Mouse (Mus musculus): ENCODE results near the gene Aph1c.
"Not testable (repeated sequence)": the region's sequence is repeated elsewhere in the genome, so short reads cannot be mapped to it uniquely, and the experiment has no call there.

Aph1c gene

DNA sequence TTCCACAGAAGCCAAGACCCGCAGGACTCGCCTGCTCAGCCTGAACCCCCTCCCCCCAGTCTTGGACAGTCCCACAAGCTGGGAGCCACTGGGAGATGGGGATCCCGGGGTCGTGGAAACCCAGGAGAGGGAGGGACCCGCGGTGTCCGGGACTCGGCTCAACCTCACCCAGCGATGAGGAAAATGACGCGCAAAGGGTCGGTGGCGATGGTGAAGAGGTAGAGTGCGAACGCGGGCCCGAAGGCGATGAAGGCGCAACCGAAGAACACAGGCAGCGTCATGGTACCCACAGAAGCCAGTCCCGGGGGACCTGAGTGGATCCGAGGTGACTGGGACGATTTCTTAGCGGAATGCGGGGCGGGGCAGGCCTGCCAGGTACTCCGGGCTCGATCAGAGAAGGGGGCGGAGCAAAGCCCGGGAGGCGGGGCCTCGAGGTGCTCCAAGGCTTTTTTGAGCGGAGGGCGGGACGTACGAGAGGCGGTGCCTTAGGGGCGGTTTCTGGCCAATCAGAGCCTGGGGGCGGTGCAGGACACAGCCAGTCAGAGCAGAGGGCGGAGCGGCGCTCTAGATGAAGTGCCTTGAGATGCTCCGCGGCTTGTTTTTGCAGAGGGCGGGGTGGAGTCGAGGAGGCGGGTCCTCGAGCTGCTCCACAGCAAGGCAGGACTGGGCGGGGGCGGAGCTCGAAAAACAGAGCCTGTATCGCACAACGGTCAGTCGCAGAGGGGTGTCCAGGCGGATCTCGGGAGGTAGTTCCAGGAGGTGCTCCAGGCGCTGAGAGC lies at the start of gene Aph1c:
Aph1c (minus strand) TSS at position 409 of the 779 bp plus-strand sequence.
- peak; percentile 100 for DNase-seq

- DNase-seq = no peak
Measured at GRCm38 (mm10) chr9:66883500-66883899, 49.0 kb upstream of the Aph1c start.

GRCm38 (mm10) chr9:66882406-66882821 lies 47.9 kb upstream of the Aph1c start:
- no peak for DNase-seq

DNA sequence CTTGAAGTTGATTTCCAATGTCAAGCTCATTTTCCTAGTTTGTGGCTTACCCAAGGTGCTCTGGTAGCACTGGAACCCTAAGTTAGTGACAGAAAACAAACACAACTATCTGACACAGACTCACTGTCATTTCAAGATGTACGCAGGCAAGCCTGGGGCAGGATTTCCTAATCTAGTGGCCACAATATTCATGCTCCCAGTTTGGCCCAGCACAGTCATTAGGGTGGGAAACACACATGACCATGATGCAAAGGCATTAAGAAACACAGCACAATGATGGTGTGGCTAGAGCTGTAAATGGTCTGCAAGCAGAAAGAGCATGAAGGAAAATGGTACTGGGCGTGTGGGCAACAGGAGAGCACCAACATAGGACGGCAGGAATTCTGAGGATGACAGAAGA lies 47.3 kb upstream of the Aph1c start:
- DNase-seq = no peak

DNA sequence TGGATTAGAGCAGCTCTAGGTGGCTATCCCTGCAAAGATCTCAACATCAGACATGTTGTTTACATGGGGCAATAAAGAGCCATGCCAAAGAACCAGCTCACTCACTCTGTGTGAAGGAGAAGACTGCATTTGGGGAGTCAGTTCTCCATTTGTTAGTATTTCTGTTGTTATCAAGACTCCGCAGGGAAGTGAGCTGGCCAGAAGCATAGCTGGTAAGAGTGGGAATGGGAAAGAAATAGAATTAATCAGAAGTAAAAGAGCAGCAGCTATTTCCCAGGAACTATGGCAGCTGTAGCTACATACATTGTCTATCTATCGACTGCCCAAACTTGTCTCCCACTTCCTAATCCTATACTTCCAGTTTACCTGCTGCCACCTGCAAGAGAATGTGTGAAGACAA lies 46.2 kb upstream of the Aph1c start:
- DNase-seq = no peak

DNA sequence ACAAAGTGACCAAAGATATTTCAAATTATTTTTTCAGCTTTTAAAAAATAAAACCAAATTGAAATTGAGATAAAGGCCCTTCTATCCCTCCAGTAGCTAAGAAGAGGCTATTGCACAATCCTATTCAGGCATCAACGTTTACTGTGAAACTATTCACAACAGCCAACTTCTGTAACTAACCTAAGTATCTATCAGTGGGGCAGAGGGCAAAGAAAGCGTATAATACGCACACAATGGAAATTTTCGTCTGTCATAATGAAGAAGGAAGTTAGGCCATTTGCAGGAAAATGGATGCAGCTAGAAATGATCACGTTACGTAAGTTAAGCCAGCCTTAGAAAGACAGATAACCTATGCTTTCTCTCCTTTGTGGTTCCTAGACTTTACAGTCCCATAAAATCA lies 45.0 kb upstream of the Aph1c start:
- DNase-seq = no peak

GRCm38 (mm10) chr9:66878899-66879298 lies 44.4 kb upstream of the Aph1c start:
- DNase-seq = no peak

- no peak for DNase-seq
Measured at GRCm38 (mm10) chr9:66876577-66876976, 42.1 kb upstream of the Aph1c start.

DNA sequence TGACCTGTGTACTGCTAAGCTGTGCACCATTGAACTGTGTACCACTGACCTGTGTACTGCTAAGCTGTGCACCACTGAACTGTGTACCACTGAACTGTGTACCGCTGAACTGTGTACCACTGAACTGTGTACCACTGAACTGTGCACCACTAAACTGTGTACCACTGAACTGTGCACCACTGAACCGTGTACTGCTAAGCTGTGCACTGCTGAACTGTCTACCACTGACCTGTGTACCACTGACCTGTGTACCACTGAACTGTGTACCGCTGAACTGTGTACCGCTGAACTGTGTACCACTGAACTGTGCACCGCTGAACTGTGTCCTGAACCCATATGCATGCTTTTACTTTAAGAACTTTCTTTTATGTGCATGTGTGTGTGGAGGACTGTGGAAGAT lies 39.8 kb upstream of the Aph1c start:
- no peak for DNase-seq

DNA sequence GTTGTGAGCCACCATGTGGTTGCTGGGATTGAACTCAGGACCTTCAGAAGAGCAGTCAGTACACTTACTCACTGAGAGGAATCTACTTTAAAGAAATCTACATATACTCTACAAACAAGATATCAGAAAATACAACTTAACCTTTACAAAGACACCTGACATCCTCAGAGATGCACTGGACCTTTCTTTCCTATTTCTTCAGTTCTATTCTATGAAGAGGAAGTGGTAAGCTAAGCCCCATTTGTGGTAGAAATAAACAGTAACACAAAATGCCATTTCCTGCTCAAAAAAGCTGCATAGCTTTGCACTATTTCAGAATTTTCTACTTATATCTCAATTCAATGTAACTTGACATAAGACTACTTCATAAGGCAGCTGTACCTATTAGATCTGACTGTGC lies 39.0 kb upstream of the Aph1c start:
- no peak for DNase-seq

DNA sequence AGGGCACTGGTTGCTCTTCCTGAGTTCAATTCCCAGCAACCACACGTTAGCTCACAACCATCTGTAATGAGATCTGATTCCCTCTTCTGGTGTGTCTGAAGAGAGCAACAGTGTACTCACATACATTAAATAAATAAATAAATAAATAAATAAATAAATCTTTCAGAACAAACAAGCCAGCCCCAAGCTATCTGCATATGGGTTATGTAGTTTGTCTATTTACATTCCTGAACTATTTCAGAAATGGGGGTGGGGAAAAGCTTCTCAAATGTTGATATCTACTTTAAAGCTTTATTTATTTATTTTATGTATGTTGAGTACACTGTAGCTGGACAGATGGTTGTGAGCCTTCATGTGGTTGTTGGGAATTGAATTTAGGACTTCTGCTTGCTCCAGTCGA lies 38.5 kb upstream of the Aph1c start:
- DNase-seq = not testable (repeated sequence)

DNA sequence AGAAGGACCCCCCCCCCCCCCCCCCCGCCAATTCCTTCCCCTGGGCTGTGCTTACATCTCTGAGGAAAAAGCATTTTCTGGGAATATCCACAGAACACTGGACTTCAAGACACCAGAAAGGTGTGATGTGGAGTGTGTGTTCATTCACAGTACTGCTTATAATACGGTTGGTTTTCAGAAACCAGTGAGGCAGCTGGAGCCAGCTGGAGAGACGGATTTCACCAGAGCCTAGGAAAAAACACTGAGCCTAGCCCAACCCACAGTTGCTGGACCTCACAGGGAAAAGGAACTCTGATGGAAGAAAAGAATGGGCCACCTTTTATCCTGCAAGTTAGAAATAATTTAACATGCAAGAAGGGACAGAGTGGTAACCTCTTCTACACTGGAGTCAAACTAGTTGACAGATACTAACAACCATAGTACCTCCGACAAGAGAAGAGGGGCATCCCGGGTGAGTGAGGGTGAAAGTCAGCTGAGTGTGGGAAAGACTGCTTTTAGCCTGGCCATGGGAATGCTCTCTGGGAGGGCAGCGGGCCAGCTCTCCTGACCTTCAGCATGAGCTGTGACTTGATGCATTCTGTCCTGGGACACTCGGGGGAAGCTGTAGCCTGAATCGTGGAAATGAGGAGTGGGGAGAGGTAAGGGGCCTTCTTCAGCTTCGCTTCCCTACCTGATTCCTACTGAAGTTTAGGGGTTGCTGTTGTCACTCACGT lies 37.6 kb upstream of the Aph1c start:
- DNase-seq = no peak

DNA sequence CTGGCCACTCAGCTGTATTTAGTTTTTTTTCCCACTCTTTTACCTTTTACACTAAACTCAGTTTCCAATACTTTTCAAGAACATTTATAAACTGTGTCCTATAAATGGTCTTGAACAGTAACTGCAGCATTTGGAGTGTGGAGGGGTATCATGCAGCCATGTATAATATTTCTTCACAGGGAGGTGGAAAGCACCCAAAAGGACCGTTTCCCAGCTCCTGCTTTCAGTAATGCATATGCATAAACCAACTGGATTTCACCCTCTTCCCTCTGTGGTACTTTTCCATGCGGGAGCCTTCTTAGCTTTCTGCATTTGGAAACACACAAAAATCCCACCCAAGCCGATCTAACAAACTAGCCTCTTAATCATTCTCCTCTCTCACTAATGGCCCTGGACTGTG lies 30.2 kb upstream of the Aph1c start:
- peak; percentile 41 for DNase-seq

GRCm38 (mm10) chr9:66863456-66863855 lies 28.9 kb upstream of the Aph1c start:
- DNase-seq = peak; percentile 47

- DNase-seq = no peak
Measured at GRCm38 (mm10) chr9:66862202-66862601, 27.7 kb upstream of the Aph1c start.

- DNase-seq = no peak
Measured at GRCm38 (mm10) chr9:66861104-66861767, 26.7 kb upstream of the Aph1c start.

DNA sequence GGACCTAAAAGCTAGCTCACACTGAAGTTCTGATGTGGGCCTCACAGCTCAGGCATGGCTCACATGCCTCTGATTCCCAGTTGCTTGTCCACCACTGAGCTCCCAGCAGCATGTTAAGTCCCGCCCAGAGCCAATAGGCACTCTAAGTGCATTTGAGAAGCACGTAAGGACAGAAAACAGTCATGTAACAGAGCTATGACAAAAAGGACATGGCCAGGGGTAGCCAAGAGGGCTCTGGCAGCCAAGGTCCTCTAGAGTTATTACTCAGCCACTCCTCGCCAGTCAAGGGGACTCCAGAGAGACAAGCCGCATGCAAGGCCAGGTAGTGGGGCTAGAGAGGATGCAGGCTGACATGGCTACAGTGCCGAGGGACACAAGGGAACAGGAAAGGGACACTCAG lies 25.0 kb upstream of the Aph1c start:
- DNase-seq = no peak

- DNase-seq = no peak
Measured at GRCm38 (mm10) chr9:66855865-66856264, 21.3 kb upstream of the Aph1c start.

DNA sequence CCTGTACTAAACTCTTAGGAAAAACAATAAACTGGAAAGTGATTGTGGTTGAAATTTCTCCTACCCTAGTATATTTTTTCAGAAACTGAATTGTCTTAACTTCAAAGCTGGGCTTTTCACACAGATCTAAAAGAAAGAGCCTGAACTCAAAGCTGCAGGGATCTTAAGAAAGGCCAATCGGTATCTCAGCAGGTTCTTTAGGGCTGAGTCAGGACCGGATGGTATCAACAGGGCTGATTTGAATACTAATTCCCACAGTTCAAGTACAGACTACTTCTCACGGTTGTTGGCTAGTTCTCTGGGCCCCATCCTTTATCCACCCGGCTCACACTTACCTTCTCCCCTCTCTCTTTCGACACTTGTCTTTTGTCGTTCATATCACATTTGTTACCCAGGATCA lies 18.1 kb upstream of the Aph1c start:
- DNase-seq = no peak

DNA sequence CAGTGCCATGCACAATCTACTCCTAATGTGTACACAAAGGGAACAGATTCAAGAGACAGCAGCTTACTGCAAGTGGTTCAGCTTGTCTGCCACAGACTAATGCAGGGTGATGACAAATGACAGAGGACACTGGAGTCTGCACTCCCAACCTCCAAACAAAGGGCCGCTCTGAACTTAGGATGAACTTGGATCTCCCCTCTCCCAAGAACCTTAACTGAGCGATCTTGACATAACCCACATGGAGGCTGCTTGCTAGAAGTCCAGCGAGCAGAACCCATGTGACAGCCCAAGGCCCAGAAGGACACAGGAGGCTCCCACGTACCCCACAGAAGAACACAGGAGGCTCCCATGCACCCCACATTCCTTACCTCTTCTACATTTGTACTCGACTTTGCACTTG lies 16.4 kb upstream of the Aph1c start:
- DNase-seq = no peak

GRCm38 (mm10) chr9:66846822-66847221 lies 12.3 kb upstream of the Aph1c start:
- no peak for DNase-seq

GRCm38 (mm10) chr9:66835097-66835480 lies 563 bp upstream of the Aph1c start:
- no peak for DNase-seq

DNA sequence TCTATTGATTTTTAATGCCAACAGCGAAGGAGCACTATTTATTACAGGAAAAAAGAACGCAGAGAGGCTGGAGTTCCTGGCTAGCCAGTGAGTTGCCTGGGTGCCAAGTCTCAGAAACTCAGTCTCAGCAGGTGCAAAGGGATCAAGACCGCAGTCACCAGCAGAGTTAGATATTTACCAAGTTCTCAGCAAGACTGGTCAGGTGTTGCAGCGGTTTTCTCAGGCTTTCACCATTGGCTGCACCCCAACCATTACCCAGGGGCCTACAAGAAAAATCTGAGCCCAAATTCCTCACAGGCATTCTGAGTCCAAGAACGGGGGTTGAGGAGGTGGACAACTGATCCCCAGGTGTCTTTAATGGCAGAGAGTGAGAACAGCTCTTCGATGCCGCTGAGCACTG lies 675 bp downstream of the Aph1c start:
- no peak for DNase-seq

DNA sequence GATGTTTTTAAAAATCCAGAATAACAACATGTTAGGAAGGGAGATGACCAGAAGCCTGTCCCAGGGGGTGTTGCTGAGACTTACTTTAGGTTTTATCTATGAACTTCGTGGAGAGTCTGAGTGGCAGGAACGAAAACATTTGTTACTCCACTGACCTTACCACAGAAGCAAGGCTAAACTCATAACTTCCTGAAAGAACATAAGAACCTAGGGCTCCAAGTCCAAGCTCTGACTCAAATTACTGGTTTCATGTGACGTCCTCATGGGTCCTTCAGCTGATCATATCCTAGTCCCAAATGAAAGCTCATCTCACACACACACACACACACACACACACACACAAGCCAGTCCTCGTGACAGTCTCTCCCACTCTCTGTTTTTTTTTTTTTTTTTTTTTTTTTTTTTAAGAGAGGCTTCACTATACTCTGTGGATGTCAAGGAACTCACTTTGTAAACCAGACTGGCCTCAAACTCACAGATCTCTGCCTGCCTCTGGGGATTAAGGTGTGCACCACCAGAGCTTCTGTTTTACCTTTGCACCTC lies 2.1 kb downstream of the Aph1c start:
- no peak for DNase-seq
